In genomic region chr13:40944346-40944745, GRCm38 (mm10) we compare ENCODE assay signal across 16 mouse cellular contexts. TPM values are rescaled to one million over a fixed set of nuclear protein-coding genes. Genes with fewer than 3 reads are reported as not detected.
DNase-seq lines count a peak whose midpoint lies in the region; ATAC-seq lines count a peak whose summit lies in the region.
"Had no signal": no experiment of that assay in that cellular context is flagged by ENCODE, and none has a peak within 500 bp of the region (broad histone marks: within the 10 kb centered on the region; RNA-seq: fewer than 3 reads in every experiment).

No protein-coding gene starts in this region.

- H3K27me3 ChIP-seq in heart, embryonic 11.5 days (ENCODE audit: control insufficient read depth, insufficient read depth, low read length), result no peaks in the 10 kb centered on the region
- no peaks in the 10 kb centered on the region for H3K27me3 ChIP-seq in megakaryocyte, embryonic 14.5 days (replicated peaks)
- H3K27me3 ChIP-seq: embryonic facial prominence, embryonic 12.5 days; liver, embryonic 12.5 days; midbrain, embryonic 15.5 days; neural tube, embryonic 13.5 days had no signal

- no peak for ATAC-seq in heart, embryonic 11.5 days (replicated peaks; ENCODE audit: insufficient number of reproducible peaks, low FRiP score, low TSS enrichment)
- no peak; the same call in 1 of the 2 replicates for ATAC-seq in megakaryocyte, adult 5-6 weeks (ENCODE audit: poor library complexity, severe bottlenecking)
- ATAC-seq: liver, embryonic 12.5 days; midbrain, embryonic 15.5 days had no signal

- DNase-seq in heart, postnatal 4 days, result no peak
- peak; percentile 16 for DNase-seq in WW6 (ENCODE audit: low read depth, low spot score)
- DNase-seq in layer of hippocampus, postnatal 14 days (ENCODE audit: low spot score in 2 of 2), result peak; percentile 33 to 51
- DNase-seq in frontal cortex, postnatal 36 days (ENCODE audit: low spot score in 2 of 2), result no peak
- DNase-seq: adrenal gland, postnatal 25 days; cerebellum, postnatal 14 days; kidney, adult 18-20 months; lung, postnatal 14 days had no signal

- 12% methylated on average over 3 of the region's 3 CpGs for WGBS in heart, embryonic 11.5 days (ENCODE audit: insufficient replicate concordance)

- 0 out of 2 replicates have a peak overlapping the region, but pooled peaks have one; percentile 10 for H3K27ac ChIP-seq in heart, embryonic 11.5 days (ENCODE audit: low read depth, low read length)
- H3K27ac ChIP-seq: embryonic facial prominence, embryonic 12.5 days; hindbrain, embryonic 14.5 days; liver, embryonic 12.5 days; midbrain, embryonic 15.5 days; neural tube, embryonic 13.5 days had no signal

- no peak overlapping the region for H3K4me2 ChIP-seq in heart, embryonic 11.5 days
- H3K4me2 ChIP-seq: embryonic facial prominence, embryonic 12.5 days; hindbrain, embryonic 14.5 days; liver, embryonic 12.5 days; midbrain, embryonic 15.5 days; neural tube, embryonic 13.5 days had no signal

- no peak overlapping the region for H3K4me3 ChIP-seq in heart, embryonic 11.5 days (ENCODE audit: low read depth, low read length)
- peak overlapping the region; percentile 76 for H3K4me3 ChIP-seq in megakaryocyte, embryonic 14.5 days (replicated peaks)
- H3K4me3 ChIP-seq: embryonic facial prominence, embryonic 12.5 days; liver, embryonic 12.5 days; midbrain, embryonic 15.5 days; neural tube, embryonic 13.5 days had no signal

- no peaks in the 10 kb centered on the region for H3K9me3 ChIP-seq in heart, embryonic 11.5 days (replicated peaks; ENCODE audit: control insufficient read depth, low read length)
- no peaks in the 10 kb centered on the region for H3K9me3 ChIP-seq in megakaryocyte, embryonic 14.5 days
- H3K9me3 ChIP-seq: embryonic facial prominence, embryonic 12.5 days; liver, embryonic 12.5 days; midbrain, embryonic 15.5 days; neural tube, embryonic 13.5 days had no signal

- H3K4me1 ChIP-seq in heart, embryonic 11.5 days (ENCODE audit: control insufficient read depth, insufficient read depth, low read length), result peaks cover 18% of the 10 kb centered on the region
- H3K4me1 ChIP-seq in megakaryocyte, embryonic 14.5 days, result peaks cover 51% of the 10 kb centered on the region

- no peak overlapping the region for H3K9ac ChIP-seq in heart, embryonic 11.5 days (ENCODE audit: low read depth, low read length)
- H3K9ac ChIP-seq: embryonic facial prominence, embryonic 12.5 days; hindbrain, embryonic 14.5 days; liver, embryonic 12.5 days; midbrain, embryonic 15.5 days; neural tube, embryonic 13.5 days had no signal

- H3K36me3 ChIP-seq in heart, embryonic 11.5 days (ENCODE audit: control insufficient read depth, insufficient read depth, low read length), result no peaks in the 10 kb centered on the region
- no peaks in the 10 kb centered on the region for H3K36me3 ChIP-seq in megakaryocyte, embryonic 14.5 days (replicated peaks; ENCODE audit: low read length)
- H3K36me3 ChIP-seq: embryonic facial prominence, embryonic 12.5 days; liver, embryonic 12.5 days; midbrain, embryonic 15.5 days; neural tube, embryonic 13.5 days had no signal

RNA-seq across cellular contexts. Expression of gene Pak1ip1, which starts 56.5 kb away (rescaled TPM):
- 62.8 and 70.1 TPM in 2 replicates for polyA plus RNA-seq in heart, embryonic 11.5 days (2014; fragmentation: Nextera tagmentation; extraction: Ambion mirVana)
- 10 to 100 TPM; 33.7 to 35.6 TPM for total RNA-seq in heart, postnatal 4 days (2021)
- polyA plus RNA-seq in megakaryocyte, embryonic 14.5 days (2012; ENCODE audit: insufficient read depth, low replicate concordance), result 12.4 and 51.1 TPM in 2 replicates
- total RNA-seq in megakaryocyte, adult 5-6 weeks (2015), result 50.2 and 50.7 TPM in 2 replicates
- total RNA-seq in megakaryocyte, adult 5-6 weeks (2017), result 73.0 and 80.1 TPM in 2 replicates
- 10 to 100 TPM; 35.4 to 38.1 TPM for total RNA-seq in layer of hippocampus, postnatal 14 days (2021)

Comparison
In these comparisons a context has a peak if more than half of its experiments do, and no peak if none do; other contexts are left out.
1. DNase-seq: peak in WW6 (single experiment) and layer of hippocampus, postnatal 14 days (2 of 2); none in heart, postnatal 4 days (single experiment) and frontal cortex, postnatal 36 days (0 of 2).